Mouse (Mus musculus): ENCODE results near the gene Shank2. TPM values are rescaled to one million over a fixed set of nuclear protein-coding genes. Genes with fewer than 3 reads are reported as not detected.

The Shank2 gene
- total RNA-seq, 4 experiments from 2014 or later: 100 to 137 (median 119) TPM

GRCm38 (mm10) chr7:144029246-144029645, 27.5 kb downstream of the Shank2 start:
- DNase-seq (ENCODE audit: low spot score in 2 of 2): no peak

GRCm38 (mm10) chr7:144030796-144031195, 29.1 kb downstream of the Shank2 start:
- DNase-seq (ENCODE audit: low spot score in 2 of 2): no peak

DNA sequence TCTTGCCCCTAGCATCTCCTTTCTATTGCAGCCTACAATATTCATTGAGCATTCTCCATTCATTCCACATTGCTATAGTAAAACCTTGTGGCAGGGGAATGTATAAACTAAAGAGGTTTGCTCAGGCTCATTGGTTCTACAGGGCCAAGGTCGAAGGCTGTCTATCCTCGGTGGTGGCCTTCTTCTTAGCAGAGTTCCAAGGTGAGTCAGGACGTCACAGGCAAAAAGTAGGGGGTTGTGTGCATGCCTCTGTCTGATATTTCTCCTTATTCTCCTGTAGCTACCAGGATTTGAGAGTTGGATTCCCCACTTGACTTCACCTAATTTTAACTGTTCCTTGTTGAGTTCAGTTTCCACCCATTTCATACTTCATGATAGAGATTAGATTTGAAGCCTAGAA, 29.9 kb downstream of the Shank2 start:
- DNase-seq (ENCODE audit: low spot score in 2 of 2): no peak

DNA sequence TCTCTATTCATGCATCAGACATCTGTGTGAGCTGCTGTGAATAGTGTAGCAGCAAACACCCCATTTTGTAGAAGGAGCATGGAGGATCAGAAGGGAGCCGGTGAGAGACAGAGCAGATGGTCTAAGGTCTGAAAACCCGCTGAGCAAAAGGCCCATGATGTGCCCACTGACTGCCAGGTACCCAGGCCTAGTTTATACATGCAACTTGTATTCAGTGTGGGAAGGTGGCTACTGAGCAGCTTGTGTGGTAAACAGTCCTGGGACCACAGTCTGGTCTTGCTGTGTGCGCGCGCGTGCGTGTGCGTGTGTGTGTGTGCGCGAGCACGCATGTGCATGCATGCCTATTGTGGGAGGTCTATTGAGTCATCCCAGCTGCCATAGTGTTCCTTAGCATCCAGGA, 35.8 kb downstream of the Shank2 start:
- DNase-seq (ENCODE audit: low spot score in 2 of 2): no peak

DNA sequence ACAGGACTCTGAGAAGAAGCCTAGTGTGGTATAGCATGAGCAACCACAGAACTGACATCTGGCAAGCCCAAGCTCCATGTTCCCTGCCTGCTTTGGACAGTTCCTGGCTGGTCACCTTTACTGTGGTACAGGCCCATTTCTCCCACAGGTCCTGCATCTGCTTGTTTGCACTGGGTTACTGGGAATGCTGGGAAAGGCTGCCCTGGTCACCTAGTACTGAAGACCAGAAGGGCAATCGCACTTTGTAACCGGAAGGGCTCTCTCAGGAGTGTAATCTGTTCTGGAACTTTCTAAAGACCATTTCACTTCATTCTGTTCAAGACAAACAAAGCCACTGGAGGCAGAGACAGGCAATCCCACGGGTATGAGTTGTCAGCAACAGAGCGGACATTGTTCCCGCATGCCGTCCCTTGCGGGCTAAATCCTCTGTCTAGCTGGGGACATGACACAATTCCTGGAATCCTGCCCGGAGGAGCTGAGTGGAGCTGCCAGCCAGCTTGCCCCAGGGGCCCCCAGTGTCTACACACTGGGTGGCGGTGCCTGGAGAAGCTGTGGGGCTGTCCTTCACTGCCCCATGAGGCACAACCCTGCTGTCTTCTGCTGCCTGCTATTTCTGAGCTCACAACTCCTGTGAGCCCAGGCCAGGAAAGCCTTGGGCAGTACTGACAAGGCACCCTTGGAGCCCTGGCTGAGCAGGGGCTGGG, 36.4 kb downstream of the Shank2 start:
- peak; percentile 57 to 66 for DNase-seq (ENCODE audit: low spot score in 2 of 2)

- DNase-seq (ENCODE audit: low spot score in 2 of 2): no peak
These were observed 37.0 kb downstream of the Shank2 start for GRCm38 (mm10) chr7:144038741-144039140.

- DNase-seq (ENCODE audit: low spot score in 2 of 2): no peak
These were observed 38.6 kb downstream of the Shank2 start for GRCm38 (mm10) chr7:144040328-144040727.

- no peak for DNase-seq (ENCODE audit: low spot score in 2 of 2)
These were observed 50.3 kb downstream of the Shank2 start for GRCm38 (mm10) chr7:144052076-144052475.

GRCm38 (mm10) chr7:144055188-144055587, 53.5 kb downstream of the Shank2 start:
- no peak for DNase-seq (ENCODE audit: low spot score in 2 of 2)

- no peak for DNase-seq (ENCODE audit: low spot score in 2 of 2)
These were observed 54.2 kb downstream of the Shank2 start for GRCm38 (mm10) chr7:144055702-144056531.

DNA sequence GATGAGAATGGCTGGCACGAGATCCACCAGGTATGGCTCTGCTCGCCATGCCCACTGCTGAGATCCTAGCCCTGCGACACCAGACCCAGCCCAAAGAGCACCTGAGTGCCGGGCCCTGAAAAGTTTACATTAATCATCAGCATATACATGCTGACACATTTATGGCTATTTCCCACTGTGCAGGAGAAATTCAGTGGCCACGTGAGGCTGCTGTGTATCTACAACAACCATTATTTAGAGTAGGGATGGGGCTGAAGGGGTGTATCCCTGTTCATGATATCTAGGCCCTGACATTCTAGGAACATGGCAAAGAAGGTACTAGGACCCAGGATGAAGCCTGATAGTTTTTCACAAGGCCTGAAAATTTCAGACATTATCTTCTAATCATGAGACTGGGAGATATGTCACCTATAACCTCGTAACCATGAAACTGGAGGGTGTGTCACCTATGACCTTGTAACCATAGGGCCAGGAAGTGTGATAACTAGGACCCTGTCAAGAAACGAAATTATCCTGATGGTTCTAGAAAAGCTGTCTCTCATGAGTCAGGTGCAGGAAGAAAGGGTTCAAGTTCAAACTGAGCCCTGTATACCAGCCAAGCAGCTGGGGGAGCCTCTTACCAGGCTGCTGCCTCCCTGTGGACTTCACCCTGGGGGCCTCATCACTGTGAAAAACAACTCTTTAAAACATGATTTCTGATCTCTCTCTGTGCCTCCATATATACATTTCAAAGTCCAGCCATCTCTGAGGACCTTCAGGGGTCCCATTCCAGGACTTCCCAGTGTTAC, 68.6 kb downstream of the Shank2 start:
- no peak for DNase-seq (ENCODE audit: low spot score in 2 of 2)

- DNase-seq (ENCODE audit: low spot score in 2 of 2): peak in 1 of 2 experiments; percentile 18
These were observed 70.5 kb downstream of the Shank2 start for GRCm38 (mm10) chr7:144072219-144072618.

DNA sequence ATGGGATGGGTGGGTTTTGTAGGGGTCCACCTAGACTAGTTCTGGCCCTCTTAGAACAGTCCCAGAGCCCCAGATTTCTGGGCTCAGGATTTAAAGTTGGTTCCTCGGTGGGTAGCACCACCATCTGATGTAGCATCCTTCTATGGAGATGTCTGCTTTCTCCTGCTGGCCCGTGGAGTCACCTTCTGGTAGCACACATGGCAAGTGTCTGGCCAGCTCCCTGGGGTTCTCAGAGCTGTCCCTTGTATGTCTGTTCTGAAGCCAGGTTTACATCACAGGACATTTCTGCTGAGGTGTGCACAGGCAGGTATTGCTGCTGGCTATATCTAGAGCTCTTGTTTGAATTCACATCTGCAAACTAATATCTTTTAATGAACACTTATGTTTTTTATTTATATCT, 71.1 kb downstream of the Shank2 start:
- no peak for DNase-seq (ENCODE audit: low spot score in 2 of 2)

DNA sequence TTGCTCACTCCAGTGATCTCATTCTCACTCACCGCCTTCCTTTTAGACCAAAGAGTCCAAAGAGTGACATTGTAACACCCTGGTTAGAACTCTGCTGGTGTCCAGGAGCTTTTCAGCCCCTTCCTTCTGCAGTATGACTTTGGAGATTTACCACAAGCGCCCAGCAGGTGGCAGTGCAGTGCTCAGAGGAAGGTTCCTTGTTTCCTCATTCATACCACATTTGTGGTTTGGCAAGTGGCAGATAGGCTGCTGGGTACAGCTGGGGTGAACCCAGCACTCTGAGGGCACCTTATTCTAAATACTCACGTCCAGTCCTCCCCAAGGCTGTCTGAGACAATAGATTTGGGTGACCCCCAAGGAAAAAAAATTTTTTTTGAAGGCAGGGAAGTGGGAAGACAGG, 73.0 kb downstream of the Shank2 start:
- DNase-seq (ENCODE audit: low spot score in 2 of 2): peak; percentile 40 to 73

DNA sequence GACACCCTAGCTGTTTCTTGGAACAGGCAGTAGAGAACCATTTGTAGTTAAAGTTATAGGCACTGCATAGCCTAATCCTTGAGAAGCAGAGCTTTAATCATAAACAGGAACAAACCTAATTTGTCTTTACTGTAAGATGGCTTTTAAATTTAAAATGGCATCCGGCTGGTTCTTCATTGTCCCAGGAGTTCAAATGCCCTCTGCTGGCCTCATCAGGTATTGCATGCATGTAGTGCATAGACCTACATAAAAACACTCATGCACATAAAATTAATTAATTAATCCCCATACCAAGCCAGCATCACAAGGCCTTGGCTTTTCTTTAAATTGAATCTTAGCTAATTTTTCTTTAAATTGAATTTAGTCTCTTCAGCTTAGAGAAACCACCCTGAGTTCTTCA, 76.9 kb downstream of the Shank2 start:
- DNase-seq (ENCODE audit: low spot score in 2 of 2): no peak

- no peak for DNase-seq (ENCODE audit: low spot score in 2 of 2)
These were observed 78.1 kb downstream of the Shank2 start for GRCm38 (mm10) chr7:144079861-144080260.

GRCm38 (mm10) chr7:144081448-144081847, 79.7 kb downstream of the Shank2 start:
- peak in 1 of 2 experiments; percentile 31 for DNase-seq (ENCODE audit: low spot score in 2 of 2)

GRCm38 (mm10) chr7:144081963-144082362, 80.2 kb downstream of the Shank2 start:
- DNase-seq (ENCODE audit: low spot score in 2 of 2): no peak

- no peak for DNase-seq (ENCODE audit: low spot score in 2 of 2)
These were observed 85.5 kb downstream of the Shank2 start for GRCm38 (mm10) chr7:144087277-144087676.

- no peak for DNase-seq (ENCODE audit: low spot score in 2 of 2)
These were observed 92.4 kb downstream of the Shank2 start for GRCm38 (mm10) chr7:144094132-144094531.

DNA sequence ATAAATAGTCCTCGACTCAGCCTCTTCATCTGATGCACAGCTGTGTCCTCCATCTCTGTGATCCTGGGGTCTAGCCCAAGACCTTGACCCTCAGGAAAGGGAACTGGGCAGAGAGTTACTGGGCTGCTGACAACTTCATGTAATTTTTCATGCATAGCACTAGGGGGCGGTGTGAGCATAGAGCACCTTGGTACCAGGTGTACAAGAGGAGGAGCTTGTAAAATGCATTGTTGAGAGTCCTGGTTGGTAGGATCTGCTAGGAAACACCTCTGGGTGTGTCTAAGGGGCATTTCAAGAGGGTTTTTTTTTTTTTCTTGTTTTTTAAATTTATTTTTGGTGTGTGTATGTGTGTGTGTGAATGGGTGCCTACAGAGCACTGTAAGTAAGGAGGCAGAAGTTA, 95.6 kb downstream of the Shank2 start:
- no peak for DNase-seq (ENCODE audit: low spot score in 2 of 2)

Data from layer of hippocampus, adult 8-10 months (tissue).